Mouse (Mus musculus) activated CD4-positive, CD25-positive, alpha-beta regulatory T cell, adult 4 months (primary cell): ENCODE measurements around the gene Arid3b. TPM values are rescaled to one million over a fixed set of nuclear protein-coding genes. Genes with fewer than 3 reads are reported as not detected.
A peak's percentile ranks its signal among the peaks of the same experiment; 100 is the strongest.
"Not testable (repeated sequence)": the region's sequence is repeated elsewhere in the genome, so short reads cannot be mapped to it uniquely, and the experiment has no call there.

ENCODE experiments used
- ATAC-seq: one replicate; pipeline ENCODE4 v1.8.0; 2017
- polyA plus RNA-seq, 2 experiments: library from polyadenylated mRNA; unstranded; fragments of 100-300 nt; shearing (Covaris generic); gene quantifications; one replicate each; pipeline ENCODE4 v1.2.1; 2017

The Arid3b gene
- polyA plus RNA-seq = 10 to 100 TPM; 23.3 to 26.5 TPM

- peak; percentile 97 for ATAC-seq
These were observed at the start of gene Arid3b for GRCm38 (mm10) chr9:57836581-57837170. Gene Arid3b, minus strand, starts transcription at chr9:57836793.

- ATAC-seq = no peak
These were observed 46.8 kb upstream of the Arid3b start for GRCm38 (mm10) chr9:57883413-57883812.

- ATAC-seq = not testable (repeated sequence)
These were observed 45.2 kb upstream of the Arid3b start for GRCm38 (mm10) chr9:57881781-57882180.

GRCm38 (mm10) chr9:57880278-57880677, 43.7 kb upstream of the Arid3b start:
- ATAC-seq = no peak

- no peak for ATAC-seq
These were observed 42.6 kb upstream of the Arid3b start for GRCm38 (mm10) chr9:57879213-57879612.

- no peak for ATAC-seq
These were observed 38.4 kb upstream of the Arid3b start for GRCm38 (mm10) chr9:57874994-57875393.

GRCm38 (mm10) chr9:57874134-57874533, 37.5 kb upstream of the Arid3b start:
- no peak for ATAC-seq

- ATAC-seq = no peak
These were observed 33.8 kb upstream of the Arid3b start for GRCm38 (mm10) chr9:57870273-57870816.

GRCm38 (mm10) chr9:57868767-57869166, 32.2 kb upstream of the Arid3b start:
- ATAC-seq = no peak

GRCm38 (mm10) chr9:57867880-57868279, 31.3 kb upstream of the Arid3b start:
- no peak for ATAC-seq

- ATAC-seq = no peak
These were observed 30.6 kb upstream of the Arid3b start for GRCm38 (mm10) chr9:57867236-57867635.

GRCm38 (mm10) chr9:57866530-57866929, 29.9 kb upstream of the Arid3b start:
- ATAC-seq = peak; percentile 79

GRCm38 (mm10) chr9:57864336-57864735, 27.7 kb upstream of the Arid3b start:
- ATAC-seq = no peak

GRCm38 (mm10) chr9:57861951-57862471, 25.4 kb upstream of the Arid3b start:
- ATAC-seq = peak; percentile 51

GRCm38 (mm10) chr9:57856456-57856855, 19.9 kb upstream of the Arid3b start:
- no peak for ATAC-seq

- ATAC-seq = no peak
These were observed 17.7 kb upstream of the Arid3b start for GRCm38 (mm10) chr9:57854280-57854679.

GRCm38 (mm10) chr9:57839032-57839431, 2.4 kb upstream of the Arid3b start:
- no peak for ATAC-seq

GRCm38 (mm10) chr9:57835841-57836514, 615 bp downstream of the Arid3b start:
- ATAC-seq = no peak

GRCm38 (mm10) chr9:57834629-57835417, 1.8 kb downstream of the Arid3b start:
- ATAC-seq = no peak

GRCm38 (mm10) chr9:57833762-57834471, 2.7 kb downstream of the Arid3b start:
- ATAC-seq = no peak

- ATAC-seq = peak; percentile 59
These were observed 5.1 kb downstream of the Arid3b start for GRCm38 (mm10) chr9:57831267-57832082.
